Mouse (Mus musculus) limb, embryonic 13.5 days (tissue): ENCODE measurements around the gene Nfkbib. TPM values are rescaled to one million over a fixed set of nuclear protein-coding genes. Genes with fewer than 3 reads are reported as not detected.

ENCODE experiments used
- ATAC-seq: fragments of 200-750 bp; cut with Nextera tagmentation; 2 replicates; pipeline ENCODE4 v1.8.0; 2017; ENCODE audit warnings: low read depth, moderate number of reproducible peaks, moderate TSS enrichment; ENCODE audit not compliant: low FRiP score
- H3K27ac ChIP-seq: fragments of 300-500 bp; sonication (generic); 2 replicates; pipeline ENCODE4 v1.5.1; 2015; ENCODE audit warnings: inconsistent platforms, mild to moderate bottlenecking, moderate library complexity
- H3K27me3 ChIP-seq: fragments of 300-500 bp; sonication (generic); 2 replicates; pipeline ENCODE4 v1.6.1; 2015; ENCODE audit warnings: mild to moderate bottlenecking, inconsistent platforms
- H3K36me3 ChIP-seq: fragments of 300-500 bp; sonication (generic); 2 replicates; pipeline ENCODE4 v1.6.1; 2015; ENCODE audit warnings: inconsistent platforms, mild to moderate bottlenecking, moderate library complexity
- H3K4me1 ChIP-seq: fragments of 300-500 bp; sonication (generic); 2 replicates; pipeline ENCODE4 v1.6.1; 2015; ENCODE audit warnings: inconsistent platforms
- H3K4me2 ChIP-seq: fragments of 300-500 bp; sonication (generic); replicated peaks from 2 replicates; pipeline ENCODE4 v1.6.1; 2015; ENCODE audit warnings: inconsistent platforms, mild to moderate bottlenecking, moderate library complexity
- H3K4me3 ChIP-seq: fragments of 300-500 bp; sonication (generic); 2 replicates; pipeline ENCODE4 v1.5.1; 2015; ENCODE audit warnings: moderate library complexity, mild to moderate bottlenecking, inconsistent platforms
- H3K9ac ChIP-seq: fragments of 300-500 bp; sonication (generic); 2 replicates; pipeline ENCODE4 v1.6.1; 2015; ENCODE audit warnings: mild to moderate bottlenecking, inconsistent platforms
- H3K9me3 ChIP-seq: fragments of 300-500 bp; sonication (generic); 2 replicates; pipeline ENCODE4 v1.6.1; 2016; ENCODE audit warnings: inconsistent platforms
- WGBS: fragments of 180-500 bp; shearing (Covaris S2); methylation state at CpG from one replicate; pipeline ENCODE4 v1.1.7; 2015; 5-methylcytosine and 5-hydroxymethylcytosine counted together
- polyA plus RNA-seq: library from polyadenylated mRNA; unstranded; fragments of >200 nt; fragmentation: Nextera tagmentation; extraction: Ambion mirVana; gene quantifications from 2 replicates; pipeline ENCODE4 v1.2.1, GENCODE M21; 2015

The Nfkbib gene
- polyA plus RNA-seq, 1 experiment from 2014 or later, result 41.7 TPM

DNA sequence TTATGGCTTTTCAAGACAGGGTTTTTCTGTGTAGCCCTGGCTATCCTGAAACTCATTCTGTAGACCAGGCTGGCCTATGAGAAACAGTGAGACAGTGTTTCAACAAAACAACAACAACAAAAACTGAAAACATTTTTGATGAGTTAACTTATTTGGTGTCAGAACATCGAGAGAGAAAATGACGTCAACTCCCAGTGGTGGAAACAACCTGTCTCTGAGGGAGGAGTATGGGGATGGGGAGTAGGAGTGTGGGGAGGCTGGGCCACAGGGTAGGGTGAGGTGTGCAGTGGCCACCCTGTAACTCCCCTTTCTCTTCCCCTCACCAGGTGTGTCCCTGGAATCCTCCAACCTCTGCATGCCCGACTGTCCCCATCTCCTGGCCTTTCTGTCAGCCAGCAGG, 27.2 kb upstream of the Nfkbib start:
- no peak overlapping the region for H3K9ac ChIP-seq
- H3K27me3 ChIP-seq, result no peaks in the 10 kb centered on the region
- WGBS, result 77% methylated on average over 3 of the region's 3 CpGs
- no peak overlapping the region for H3K4me3 ChIP-seq
- H3K9me3 ChIP-seq, result no peaks in the 10 kb centered on the region
- peaks cover 28% of the 10 kb centered on the region for H3K4me1 ChIP-seq
- H3K36me3 ChIP-seq, result no peaks in the 10 kb centered on the region
- H3K27ac ChIP-seq, result no peak overlapping the region
- no peak for ATAC-seq
- no peak overlapping the region for H3K4me2 ChIP-seq

DNA sequence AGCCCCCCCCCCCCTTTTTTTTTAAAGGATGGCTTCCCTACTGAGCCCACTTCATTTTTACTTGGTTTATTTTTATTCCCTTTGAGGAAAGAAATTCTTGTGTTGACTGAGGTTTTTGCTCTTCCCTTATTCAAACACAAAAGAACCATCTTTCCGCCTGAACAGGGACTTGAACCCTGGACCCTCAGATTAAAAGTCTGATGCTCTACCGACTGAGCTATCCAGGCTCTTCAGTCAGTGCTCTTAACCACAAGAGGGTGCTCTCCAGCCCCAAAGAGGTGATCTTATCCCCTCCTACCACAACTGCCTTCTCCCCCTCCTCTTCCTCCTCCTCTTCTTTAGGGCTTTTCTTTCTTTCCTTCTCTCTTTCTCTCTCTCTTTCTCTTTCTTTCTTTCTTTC, 26.5 kb upstream of the Nfkbib start:
- Histone ChIP-seq H3K27ac (no peak overlapping the region), H3K9me3 (no peaks in the 10 kb centered on the region), H3K36me3 (no peaks in the 10 kb centered on the region), H3K27me3 (no peaks in the 10 kb centered on the region), H3K4me2 (no peak overlapping the region), H3K4me3 (no peak overlapping the region), H3K4me1 (peaks cover 34% of the 10 kb centered on the region), H3K9ac (no peak overlapping the region)
- no peak for ATAC-seq
- WGBS, result 46% methylated on average over 2 of the region's 2 CpGs

DNA sequence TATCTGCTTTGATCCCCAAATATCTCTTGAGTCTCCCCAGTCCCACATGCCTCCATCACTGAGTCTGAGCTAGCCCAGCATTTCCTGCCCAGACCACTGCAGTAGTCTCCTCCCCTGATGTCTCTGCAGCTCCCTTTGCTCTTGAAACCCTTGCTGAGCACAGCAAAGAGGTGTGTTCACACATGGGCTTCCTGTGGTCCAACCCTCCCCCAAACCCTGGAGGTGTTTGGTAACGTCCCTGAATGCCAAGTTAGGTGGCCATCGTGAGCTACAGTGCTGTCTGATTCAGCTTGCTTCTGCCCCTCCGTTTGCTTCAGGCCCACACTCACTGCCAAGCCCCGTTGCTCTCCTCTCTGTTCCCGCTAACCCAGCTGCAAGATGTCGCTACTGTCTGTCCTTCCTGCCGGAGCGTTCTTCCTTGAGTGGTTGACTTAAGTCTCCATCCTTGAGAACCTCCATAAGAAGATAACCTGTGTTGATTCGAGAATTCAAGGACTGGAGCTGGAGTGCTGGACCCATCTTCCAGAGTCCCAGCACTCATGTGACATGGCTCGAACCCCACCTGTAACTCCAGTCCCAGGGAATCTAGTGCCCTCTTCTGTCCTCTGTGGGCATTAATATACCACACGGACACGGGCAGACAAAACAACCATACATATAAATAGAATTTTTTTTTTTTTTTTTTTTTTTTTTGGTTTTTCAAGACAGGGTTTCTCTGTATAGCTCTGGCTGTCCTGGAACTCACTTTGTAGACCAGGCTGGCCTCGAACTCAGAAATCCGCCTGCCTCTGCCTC, 25.3 kb upstream of the Nfkbib start:
- H3K9me3 ChIP-seq, result no peaks in the 10 kb centered on the region
- no peak overlapping the region for H3K4me2 ChIP-seq
- H3K4me3 ChIP-seq, result no peak overlapping the region
- H3K9ac ChIP-seq, result no peak overlapping the region
- peaks cover 7% of the 10 kb centered on the region for H3K36me3 ChIP-seq
- H3K27ac ChIP-seq, result no peak overlapping the region; the same call in 1 of the 2 replicates
- WGBS, result 78% methylated on average over 14 of the region's 14 CpGs
- H3K27me3 ChIP-seq, result no peaks in the 10 kb centered on the region
- H3K4me1 ChIP-seq, result peaks cover 41% of the 10 kb centered on the region
- no peak for ATAC-seq

DNA sequence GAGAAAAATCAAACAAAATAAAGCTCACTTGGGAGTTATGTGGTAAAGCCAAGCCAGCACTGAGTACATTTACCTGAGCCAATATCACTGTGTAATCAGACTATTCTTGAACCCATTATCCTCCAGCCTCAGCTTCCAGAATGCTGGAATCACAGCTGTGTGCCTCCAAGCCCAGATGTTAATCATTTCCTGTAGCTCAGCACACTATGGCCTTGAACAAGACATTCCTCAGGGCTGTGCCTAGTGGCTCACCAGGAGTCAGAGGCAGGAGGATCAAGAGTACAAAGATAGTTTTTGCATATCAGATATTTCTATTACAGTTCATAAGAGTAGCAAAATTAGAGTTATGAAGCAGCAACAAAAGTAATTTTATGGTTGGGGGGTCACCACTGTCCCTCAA, 24.4 kb upstream of the Nfkbib start:
- Histone ChIP-seq H3K4me1 (peaks cover 37% of the 10 kb centered on the region), H3K27me3 (no peaks in the 10 kb centered on the region), H3K9me3 (no peaks in the 10 kb centered on the region), H3K36me3 (peaks cover 15% of the 10 kb centered on the region), H3K9ac (no peak overlapping the region), H3K4me2 (no peak overlapping the region), H3K27ac (no peak overlapping the region; the same call in 1 of the 2 replicates), H3K4me3 (no peak overlapping the region)
- no peak for ATAC-seq

DNA sequence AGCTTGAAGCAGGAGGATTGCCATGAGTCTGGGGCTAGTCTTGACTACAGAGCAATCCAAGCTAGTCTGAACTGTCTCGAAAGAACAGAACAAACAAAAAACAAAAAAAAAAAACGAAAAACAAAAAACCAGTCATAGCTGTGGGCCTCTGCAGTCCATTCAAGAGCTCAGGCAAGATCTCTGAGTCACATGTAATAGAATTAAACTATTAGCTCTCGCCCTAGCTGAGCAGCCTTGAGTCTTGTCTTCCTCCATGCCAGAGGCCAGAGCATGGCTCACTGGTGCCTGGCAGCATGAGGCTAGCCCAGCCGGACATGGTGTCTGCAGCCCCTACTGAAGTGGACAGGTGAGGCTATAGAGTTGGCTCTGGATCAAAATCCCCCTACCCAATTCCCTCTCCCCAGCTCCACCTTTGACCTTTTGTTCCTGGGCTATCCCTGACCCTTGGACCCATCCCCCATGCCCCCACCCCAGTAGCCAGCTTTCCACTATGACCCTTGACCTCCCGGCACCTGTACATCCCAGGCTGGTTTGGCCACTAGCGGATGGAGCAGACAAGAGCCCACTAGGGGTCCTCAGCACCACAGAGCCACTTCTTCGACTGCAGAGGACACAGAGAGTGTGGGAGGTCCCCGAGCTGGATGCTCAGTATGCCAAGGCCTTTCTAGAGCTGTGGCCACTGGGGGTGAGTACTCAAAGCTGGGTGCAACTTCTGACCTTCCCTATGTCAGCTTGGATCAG, 22.9 kb upstream of the Nfkbib start:
- peaks cover 32% of the 10 kb centered on the region for H3K4me1 ChIP-seq
- 52% methylated on average over 8 of the region's 8 CpGs for WGBS
- no peak overlapping the region for H3K4me3 ChIP-seq
- no peaks in the 10 kb centered on the region for H3K27me3 ChIP-seq
- H3K9me3 ChIP-seq, result no peaks in the 10 kb centered on the region
- no peak overlapping the region for H3K9ac ChIP-seq
- no peak overlapping the region for H3K4me2 ChIP-seq
- H3K36me3 ChIP-seq, result peaks cover 29% of the 10 kb centered on the region
- peak overlapping the region; percentile 65; the same call in 1 of the 2 replicates for H3K27ac ChIP-seq
- ATAC-seq, result no peak

DNA sequence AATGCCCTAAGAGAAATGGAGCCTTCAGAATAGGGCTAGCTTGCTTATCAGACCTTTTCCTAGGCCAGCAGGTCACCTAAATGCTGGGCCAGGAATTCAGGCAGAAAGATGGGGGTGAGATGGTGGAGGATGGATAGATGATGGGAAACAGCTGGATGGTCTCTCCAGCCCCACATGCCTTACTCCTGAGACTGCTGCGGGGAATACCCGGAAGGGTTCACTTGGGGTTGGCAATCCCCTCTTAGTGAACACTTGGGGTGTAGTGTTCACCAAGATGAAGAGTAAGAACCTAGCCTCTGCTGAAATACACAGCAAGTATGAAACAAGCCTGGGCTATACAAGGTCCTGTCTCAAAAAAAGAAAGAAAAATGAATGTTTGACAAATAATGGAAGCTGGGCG, 21.9 kb upstream of the Nfkbib start:
- Histone ChIP-seq H3K27ac (peak overlapping the region; percentile 65; the same call in 1 of the 2 replicates), H3K27me3 (no peaks in the 10 kb centered on the region), H3K36me3 (peaks cover 39% of the 10 kb centered on the region), H3K4me1 (peaks cover 32% of the 10 kb centered on the region), H3K4me3 (no peak overlapping the region), H3K9me3 (no peaks in the 10 kb centered on the region), H3K9ac (no peak overlapping the region), H3K4me2 (no peak overlapping the region)
- ATAC-seq, result no peak
- WGBS, result 58% methylated on average over 3 of the region's 3 CpGs

DNA sequence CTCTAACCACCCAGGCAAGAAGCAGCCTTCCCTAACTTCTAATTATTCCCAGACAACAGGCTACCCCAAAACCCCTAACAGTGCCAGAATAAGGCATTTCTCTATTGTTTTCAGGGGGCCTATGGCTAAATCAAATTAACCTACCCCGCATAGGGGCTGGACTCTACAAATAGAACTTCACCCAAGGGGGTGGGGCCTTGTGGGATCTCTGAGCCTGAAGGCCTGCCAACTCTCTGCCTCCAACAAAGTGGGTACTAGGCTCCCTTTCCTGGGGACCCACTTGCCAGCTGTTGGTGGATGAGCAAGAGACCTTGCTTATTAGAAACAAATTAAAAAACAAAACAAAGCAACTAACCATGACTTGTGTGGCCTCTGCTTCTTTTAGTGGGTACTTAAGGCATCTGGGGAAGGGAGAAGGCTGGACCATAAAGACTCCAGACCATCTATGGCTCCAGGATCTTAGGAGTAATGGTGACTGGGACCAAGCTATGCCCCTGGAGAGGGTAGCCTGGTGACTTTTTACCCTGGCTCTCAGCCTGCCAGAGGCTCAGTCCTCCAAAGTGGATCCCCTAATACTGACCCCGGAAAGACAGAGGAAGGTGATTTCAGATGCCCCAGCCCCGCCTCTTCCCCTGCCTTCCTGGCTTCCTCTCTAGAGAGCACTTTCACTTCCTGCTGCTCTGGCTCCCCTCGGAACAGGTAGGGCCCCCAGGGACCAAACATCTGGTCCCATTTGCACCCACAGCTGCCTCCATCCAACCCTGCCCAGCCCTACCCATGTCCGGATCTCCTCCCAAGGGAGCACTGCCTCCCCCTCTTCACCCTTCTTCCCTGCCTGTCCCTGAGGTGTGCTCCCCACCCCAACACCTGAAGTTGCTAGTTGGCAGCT, 21.2 kb upstream of the Nfkbib start, which contains the start of gene Rinl:
Gene Rinl, plus strand, starts transcription at position 663 of the 889 bp plus-strand sequence.
- WGBS, result 53% methylated on average over 5 of the region's 5 CpGs
- Histone ChIP-seq H3K4me3 (no peak within 1 kb of the TSS), H3K4me1 (peaks cover 32% of the 10 kb centered on the region), H3K4me2 (no peak within 1 kb of the TSS), H3K9ac (no peak within 1 kb of the TSS), H3K9me3 (no peaks in the 10 kb centered on the region), H3K27me3 (no peaks in the 10 kb centered on the region), H3K27ac (peak within 1 kb of the TSS; percentile 65; the same call in 1 of the 2 replicates), H3K36me3 (peaks cover 46% of the 10 kb centered on the region)
- no peak for ATAC-seq

DNA sequence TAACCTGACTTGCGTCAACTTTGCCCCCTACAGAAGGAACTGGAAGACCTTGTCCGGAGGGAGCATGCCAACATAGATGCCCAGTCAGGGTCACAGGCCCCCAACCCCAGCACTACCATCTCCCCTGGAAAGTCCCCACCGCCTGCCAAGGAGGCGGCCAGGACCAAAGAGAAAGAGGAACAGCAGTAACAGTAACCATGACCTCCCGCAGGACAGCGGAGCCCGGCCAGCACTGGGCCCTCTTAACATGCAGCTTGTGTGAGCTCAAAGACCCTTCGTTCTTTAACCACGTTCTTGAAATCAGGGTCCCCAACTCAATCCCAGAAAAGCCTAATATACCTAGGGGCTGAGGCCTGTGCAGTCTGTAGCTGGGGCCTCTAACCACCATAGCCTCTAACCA, 20.6 kb upstream of the Nfkbib start:
- no peaks in the 10 kb centered on the region for H3K27me3 ChIP-seq
- H3K4me3 ChIP-seq, result no peak overlapping the region
- H3K9ac ChIP-seq, result no peak overlapping the region
- WGBS, result 89% methylated on average over 9 of the region's 9 CpGs
- no peak overlapping the region for H3K4me2 ChIP-seq
- peaks cover 32% of the 10 kb centered on the region for H3K4me1 ChIP-seq
- H3K9me3 ChIP-seq, result no peaks in the 10 kb centered on the region
- H3K27ac ChIP-seq, result no peak overlapping the region
- ATAC-seq, result no peak
- peaks cover 53% of the 10 kb centered on the region for H3K36me3 ChIP-seq

DNA sequence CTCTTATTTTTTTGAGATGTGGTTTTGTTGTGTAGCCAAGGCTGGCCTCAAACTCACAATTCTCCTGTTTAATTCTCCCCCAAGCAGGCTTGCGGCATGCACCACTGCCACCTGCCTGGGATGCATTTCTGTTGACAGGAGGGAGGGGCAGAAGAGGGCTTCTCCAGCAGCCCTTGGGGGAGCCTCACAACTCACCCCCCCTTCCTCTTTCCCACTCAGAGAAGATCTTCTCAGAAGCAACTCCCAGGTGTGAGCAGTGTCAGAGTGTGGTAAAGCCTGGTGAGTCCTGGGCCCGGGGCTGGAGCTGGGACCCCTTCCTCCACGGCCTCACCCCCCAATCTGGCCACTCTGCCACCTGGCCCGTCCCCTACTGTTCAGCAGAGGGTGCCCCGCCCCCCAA, 17.8 kb upstream of the Nfkbib start:
- no peak for ATAC-seq
- no peaks in the 10 kb centered on the region for H3K27me3 ChIP-seq
- H3K4me3 ChIP-seq, result no peak overlapping the region
- 76% methylated on average over 5 of the region's 5 CpGs for WGBS
- no peak overlapping the region for H3K4me2 ChIP-seq
- H3K27ac ChIP-seq, result no peak overlapping the region
- no peak overlapping the region; the same call in 1 of the 2 replicates for H3K9ac ChIP-seq
- peaks cover 60% of the 10 kb centered on the region for H3K36me3 ChIP-seq
- peaks cover 28% of the 10 kb centered on the region for H3K4me1 ChIP-seq
- H3K9me3 ChIP-seq, result no peaks in the 10 kb centered on the region

DNA sequence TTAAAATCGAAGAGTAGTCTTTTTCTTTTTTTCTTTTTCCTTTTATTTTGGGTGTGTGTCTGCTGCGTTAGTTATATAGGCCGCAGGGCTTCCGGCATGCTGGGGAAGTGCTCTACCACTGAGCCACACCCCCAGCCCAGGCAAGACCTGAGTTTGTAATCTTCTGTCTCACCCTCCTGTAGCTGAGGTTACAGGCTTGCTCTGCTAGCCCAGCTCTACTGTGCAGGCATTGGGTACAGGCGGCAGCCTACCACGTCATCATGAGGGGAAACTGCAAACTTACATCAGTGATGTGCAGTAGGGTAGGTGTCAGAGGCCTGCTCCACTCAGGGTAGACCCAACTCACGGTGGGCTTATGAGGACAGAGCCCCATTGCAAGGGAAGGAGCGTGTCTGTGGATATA, 13.9 kb upstream of the Nfkbib start:
- H3K27me3 ChIP-seq, result no peaks in the 10 kb centered on the region
- H3K4me3 ChIP-seq, result no peak overlapping the region
- H3K4me1 ChIP-seq, result peaks cover 9% of the 10 kb centered on the region
- no peaks in the 10 kb centered on the region for H3K9me3 ChIP-seq
- H3K9ac ChIP-seq, result no peak overlapping the region
- ATAC-seq, result no peak
- no peak overlapping the region for H3K27ac ChIP-seq
- 87% methylated on average over 8 of the region's 8 CpGs for WGBS
- peaks cover 64% of the 10 kb centered on the region for H3K36me3 ChIP-seq
- H3K4me2 ChIP-seq, result no peak overlapping the region

DNA sequence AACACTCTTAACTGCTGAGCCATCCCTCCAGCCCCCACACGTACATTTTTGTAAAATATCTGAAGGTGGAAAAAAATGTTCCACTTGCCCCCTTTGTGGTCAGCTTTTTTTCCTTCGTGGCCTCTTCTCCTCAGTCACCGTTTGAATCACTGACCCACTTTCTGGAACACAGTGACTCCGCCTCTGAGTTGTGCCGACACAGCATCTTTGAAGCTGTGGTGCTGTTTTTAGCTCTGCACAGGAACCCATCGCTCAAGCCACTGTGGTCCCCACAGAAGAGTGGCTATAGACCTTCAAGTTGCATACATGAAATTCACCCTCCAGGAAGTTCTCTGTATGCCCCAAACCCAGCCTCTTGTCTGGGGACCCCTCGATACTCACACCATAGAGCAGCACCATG, 13.5 kb upstream of the Nfkbib start:
- WGBS, result 82% methylated on average over 7 of the region's 7 CpGs
- peaks cover 62% of the 10 kb centered on the region for H3K36me3 ChIP-seq

More for the DNA sequence above, 13.5 kb upstream of the Nfkbib start:
- H3K4me3 ChIP-seq, result no peak overlapping the region
- H3K4me1 ChIP-seq, result peaks cover 9% of the 10 kb centered on the region
- no peak for ATAC-seq
- no peak overlapping the region for H3K27ac ChIP-seq
- H3K9me3 ChIP-seq, result no peaks in the 10 kb centered on the region
- no peak overlapping the region for H3K9ac ChIP-seq
- no peak overlapping the region for H3K4me2 ChIP-seq
- H3K27me3 ChIP-seq, result no peaks in the 10 kb centered on the region
